Mouse (Mus musculus): ENCODE data around the gene C9orf72. TPM values are rescaled to one million over a fixed set of nuclear protein-coding genes. Genes with fewer than 3 reads are reported as not detected.

C9orf72 gene
- polyA plus RNA-seq, 1 experiment, result not detected

GRCm38 (mm10) chr4:35225141-35225733 lies 738 bp downstream of the C9orf72 start:
- Histone ChIP-seq H3K4me1 (ENCODE audit: control insufficient read depth) (peaks cover 33% of the 10 kb centered on the region), H3K36me3 (ENCODE audit: control insufficient read depth) (no peaks in the 10 kb centered on the region), H3K9me3 (ENCODE audit: control insufficient read depth, low read length) (no peaks in the 10 kb centered on the region), H3K27me3 (ENCODE audit: control insufficient read depth) (no peaks in the 10 kb centered on the region; the same call in 1 of the 2 replicates), H3K4me3 (replicated peaks) (peak overlapping the region; percentile 66)
- no peak for TF ChIP-seq GATA1 (IDR thresholded peaks at IDR 0.05; ENCODE audit: low read length)
- TF ChIP-seq TAL1 (IDR thresholded peaks at IDR 0.05; ENCODE audit: low read length), result no peak

GRCm38 (mm10) chr4:35224101-35224500 lies 1.9 kb downstream of the C9orf72 start:
- no peaks in the 10 kb centered on the region for H3K36me3 ChIP-seq (ENCODE audit: control insufficient read depth)
- H3K4me3 ChIP-seq (replicated peaks), result no peak overlapping the region
- TF ChIP-seq GATA1 (IDR thresholded peaks at IDR 0.05; ENCODE audit: low read length) (no peak), TAL1 (IDR thresholded peaks at IDR 0.05; ENCODE audit: low read length) (no peak)
- H3K27me3 ChIP-seq (ENCODE audit: control insufficient read depth), result no peaks in the 10 kb centered on the region; the same call in 1 of the 2 replicates
- H3K9me3 ChIP-seq (ENCODE audit: control insufficient read depth, low read length), result no peaks in the 10 kb centered on the region
- H3K4me1 ChIP-seq (ENCODE audit: control insufficient read depth), result peaks cover 42% of the 10 kb centered on the region

- Histone ChIP-seq H3K27me3 (ENCODE audit: control insufficient read depth) (no peaks in the 10 kb centered on the region; the same call in 1 of the 2 replicates), H3K4me3 (replicated peaks) (no peak overlapping the region), H3K4me1 (ENCODE audit: control insufficient read depth) (peaks cover 43% of the 10 kb centered on the region), H3K9me3 (ENCODE audit: control insufficient read depth, low read length) (no peaks in the 10 kb centered on the region), H3K36me3 (ENCODE audit: control insufficient read depth) (no peaks in the 10 kb centered on the region)
- TF ChIP-seq TAL1 (IDR thresholded peaks at IDR 0.05; ENCODE audit: low read length) (no peak), GATA1 (IDR thresholded peaks at IDR 0.05; ENCODE audit: low read length) (no peak)
Observed at GRCm38 (mm10) chr4:35223376-35223988, 2.5 kb downstream of the C9orf72 start.

GRCm38 (mm10) chr4:35221903-35222302 lies 4.1 kb downstream of the C9orf72 start:
- Histone ChIP-seq H3K36me3 (ENCODE audit: control insufficient read depth) (peaks cover 4% of the 10 kb centered on the region; the same call in 1 of the 2 replicates), H3K4me3 (replicated peaks) (no peak overlapping the region), H3K9me3 (ENCODE audit: control insufficient read depth, low read length) (no peaks in the 10 kb centered on the region), H3K27me3 (ENCODE audit: control insufficient read depth) (no peaks in the 10 kb centered on the region; the same call in 1 of the 2 replicates), H3K4me1 (ENCODE audit: control insufficient read depth) (peaks cover 39% of the 10 kb centered on the region)
- TF ChIP-seq TAL1 (IDR thresholded peaks at IDR 0.05; ENCODE audit: low read length) (no peak), GATA1 (IDR thresholded peaks at IDR 0.05; ENCODE audit: low read length) (no peak)

GRCm38 (mm10) chr4:35221131-35221530 lies 4.8 kb downstream of the C9orf72 start:
- Histone ChIP-seq H3K36me3 (ENCODE audit: control insufficient read depth) (peaks cover 7% of the 10 kb centered on the region), H3K27me3 (ENCODE audit: control insufficient read depth) (no peaks in the 10 kb centered on the region; the same call in 1 of the 2 replicates), H3K4me3 (replicated peaks) (no peak overlapping the region), H3K9me3 (ENCODE audit: control insufficient read depth, low read length) (no peaks in the 10 kb centered on the region), H3K4me1 (ENCODE audit: control insufficient read depth) (peaks cover 33% of the 10 kb centered on the region)
- TF ChIP-seq TAL1 (IDR thresholded peaks at IDR 0.05; ENCODE audit: low read length) (no peak), GATA1 (IDR thresholded peaks at IDR 0.05; ENCODE audit: low read length) (no peak)

- Histone ChIP-seq H3K27me3 (ENCODE audit: control insufficient read depth) (no peaks in the 10 kb centered on the region; the same call in 1 of the 2 replicates), H3K4me1 (ENCODE audit: control insufficient read depth) (peaks cover 27% of the 10 kb centered on the region), H3K36me3 (ENCODE audit: control insufficient read depth) (peaks cover 8% of the 10 kb centered on the region), H3K9me3 (ENCODE audit: control insufficient read depth, low read length) (no peaks in the 10 kb centered on the region), H3K4me3 (replicated peaks) (no peak overlapping the region)
- TF ChIP-seq TAL1 (IDR thresholded peaks at IDR 0.05; ENCODE audit: low read length) (no peak), GATA1 (IDR thresholded peaks at IDR 0.05; ENCODE audit: low read length) (no peak)
Observed at GRCm38 (mm10) chr4:35220108-35220731, 5.8 kb downstream of the C9orf72 start.

- TF ChIP-seq TAL1 (IDR thresholded peaks at IDR 0.05; ENCODE audit: low read length) (no peak), GATA1 (IDR thresholded peaks at IDR 0.05; ENCODE audit: low read length) (no peak)
- H3K36me3 ChIP-seq (ENCODE audit: control insufficient read depth), result peaks cover 13% of the 10 kb centered on the region
Observed at GRCm38 (mm10) chr4:35204659-35205058, 21.3 kb downstream of the C9orf72 start.

GRCm38 (mm10) chr4:35203724-35204123 lies 22.3 kb downstream of the C9orf72 start:
- Histone ChIP-seq H3K4me3 (replicated peaks) (no peak overlapping the region), H3K27me3 (ENCODE audit: control insufficient read depth) (no peaks in the 10 kb centered on the region), H3K9me3 (ENCODE audit: control insufficient read depth, low read length) (no peaks in the 10 kb centered on the region), H3K4me1 (ENCODE audit: control insufficient read depth) (no peaks in the 10 kb centered on the region), H3K36me3 (ENCODE audit: control insufficient read depth) (peaks cover 15% of the 10 kb centered on the region)
- TF ChIP-seq GATA1 (IDR thresholded peaks at IDR 0.05; ENCODE audit: low read length), result no peak
- TF ChIP-seq TAL1 (IDR thresholded peaks at IDR 0.05; ENCODE audit: low read length), result no peak

More at GRCm38 (mm10) chr4:35204659-35205058, 21.3 kb downstream of the C9orf72 start:
- Histone ChIP-seq H3K9me3 (ENCODE audit: control insufficient read depth, low read length) (no peaks in the 10 kb centered on the region), H3K4me1 (ENCODE audit: control insufficient read depth) (no peaks in the 10 kb centered on the region), H3K27me3 (ENCODE audit: control insufficient read depth) (no peaks in the 10 kb centered on the region), H3K4me3 (replicated peaks) (no peak overlapping the region)

GRCm38 (mm10) chr4:35201700-35202099 lies 24.3 kb downstream of the C9orf72 start:
- TF ChIP-seq GATA1 (IDR thresholded peaks at IDR 0.05; ENCODE audit: low read length) (no peak), TAL1 (IDR thresholded peaks at IDR 0.05; ENCODE audit: low read length) (no peak)
- Histone ChIP-seq H3K27me3 (ENCODE audit: control insufficient read depth) (no peaks in the 10 kb centered on the region), H3K4me1 (ENCODE audit: control insufficient read depth) (no peaks in the 10 kb centered on the region), H3K36me3 (ENCODE audit: control insufficient read depth) (peaks cover 18% of the 10 kb centered on the region), H3K4me3 (replicated peaks) (no peak overlapping the region), H3K9me3 (ENCODE audit: control insufficient read depth, low read length) (no peaks in the 10 kb centered on the region)

All from erythroblast, embryonic 14.5 days (primary cell).